Mouse (Mus musculus) midbrain, embryonic 12.5 days (tissue): ENCODE measurements at regions not wholly inside any gene's neighbourhood (a gene's known extent, or its start where the extent isn't known, plus 50 kb on each side); places are given as distances from the start of the nearest gene placed in this dataset.
"Not testable (repeated sequence)": the region's sequence is repeated elsewhere in the genome, so short reads cannot be mapped to it uniquely, and the experiment has no call there.

ENCODE experiments used
- ATAC-seq: fragments of 200-750 bp; cut with Nextera tagmentation; 2 replicates; pipeline ENCODE4 v1.8.0; 2017; ENCODE audit warnings: low read depth, moderate TSS enrichment, moderate library complexity; ENCODE audit not compliant: low FRiP score
- H3K27ac ChIP-seq: fragments of 300-500 bp; sonication (generic); replicated peaks from 2 replicates; pipeline ENCODE4 v1.5.1; 2016; ENCODE audit warnings: mild to moderate bottlenecking
- H3K27me3 ChIP-seq: fragments of 300-500 bp; sonication (generic); 2 replicates; pipeline ENCODE4 v1.6.1; 2016; ENCODE audit warnings: mild to moderate bottlenecking
- H3K36me3 ChIP-seq: fragments of 300-500 bp; sonication (generic); 2 replicates; pipeline ENCODE4 v1.6.1; 2016
- H3K4me1 ChIP-seq: fragments of 300-500 bp; sonication (generic); 2 replicates; pipeline ENCODE4 v1.6.1; 2016
- H3K4me2 ChIP-seq: fragments of 300-500 bp; sonication (generic); replicated peaks from 2 replicates; pipeline ENCODE4 v1.6.1; 2016; ENCODE audit warnings: mild to moderate bottlenecking, moderate library complexity
- H3K4me3 ChIP-seq: fragments of 300-500 bp; sonication (generic); 2 replicates; pipeline ENCODE4 v1.5.1; 2016; ENCODE audit warnings: mild to moderate bottlenecking
- H3K9ac ChIP-seq: fragments of 300-500 bp; sonication (generic); replicated peaks from 2 replicates; pipeline ENCODE4 v1.6.1; 2016; ENCODE audit warnings: mild to moderate bottlenecking, moderate library complexity
- H3K9me3 ChIP-seq: fragments of 300-500 bp; sonication (generic); 2 replicates; pipeline ENCODE4 v1.6.1; 2016; ENCODE audit warnings: mild to moderate bottlenecking
- WGBS: fragments of 180-500 bp; shearing (Covaris S2); methylation state at CpG from one replicate; pipeline ENCODE4 v1.1.7; 2016; 5-methylcytosine and 5-hydroxymethylcytosine counted together

- 89% methylated on average over 3 of the region's 4 CpGs for WGBS
- H3K4me2 ChIP-seq, ATAC-seq, H3K4me3 ChIP-seq, H3K4me1 ChIP-seq, H3K9me3 ChIP-seq, H3K36me3 ChIP-seq, H3K27me3 ChIP-seq, H3K27ac ChIP-seq, H3K9ac ChIP-seq: not testable (repeated sequence)
Measured at GRCm38 (mm10) chr14:52962110-52962509, 466.6 kb upstream of the Olfr1507 start.

- no CpG with 5 or more reads among the region's 2 CpGs for WGBS
Measured at GRCm38 (mm10) chr14:52956515-52956914, 461.0 kb upstream of the Olfr1507 start.

GRCm38 (mm10) chr14:52944925-52945324, 449.4 kb upstream of the Olfr1507 start:
- whole genome bisulfite sequencing, result no CpG with 5 or more reads among the region's 3 CpGs
- H3K4me2 ChIP-seq, H3K9me3 ChIP-seq, H3K4me3 ChIP-seq, ATAC-seq, H3K4me1 ChIP-seq, H3K27me3 ChIP-seq, H3K36me3 ChIP-seq, H3K9ac ChIP-seq, H3K27ac ChIP-seq: not testable (repeated sequence)

More at GRCm38 (mm10) chr14:52956515-52956914, 461.0 kb upstream of the Olfr1507 start:
- not testable (repeated sequence) for H3K9me3 ChIP-seq, H3K9ac ChIP-seq, ATAC-seq, H3K36me3 ChIP-seq, H3K4me2 ChIP-seq, H3K27ac ChIP-seq, H3K27me3 ChIP-seq, H3K4me1 ChIP-seq, H3K4me3 ChIP-seq

- H3K27me3 ChIP-seq, H3K27ac ChIP-seq, H3K36me3 ChIP-seq, H3K9me3 ChIP-seq, ATAC-seq, H3K4me2 ChIP-seq, H3K4me3 ChIP-seq, H3K9ac ChIP-seq, H3K4me1 ChIP-seq: not testable (repeated sequence)
Measured at GRCm38 (mm10) chr14:52942438-52942837, 446.9 kb upstream of the Olfr1507 start.

- not testable (repeated sequence) for H3K36me3 ChIP-seq, ATAC-seq, H3K9ac ChIP-seq, H3K4me2 ChIP-seq, H3K27me3 ChIP-seq, H3K27ac ChIP-seq, H3K9me3 ChIP-seq, H3K4me1 ChIP-seq, H3K4me3 ChIP-seq
- WGBS, result no CpG with 5 or more reads among the region's 1 CpGs
Measured at GRCm38 (mm10) chr14:52941747-52942146, 446.2 kb upstream of the Olfr1507 start.

GRCm38 (mm10) chr14:52920138-52920537, 424.6 kb upstream of the Olfr1507 start:
- WGBS, result no CpG with 5 or more reads among the region's 5 CpGs
- H3K9me3 ChIP-seq, H3K4me2 ChIP-seq, H3K4me1 ChIP-seq, H3K36me3 ChIP-seq, ATAC-seq, H3K27ac ChIP-seq, H3K27me3 ChIP-seq, H3K9ac ChIP-seq, H3K4me3 ChIP-seq: not testable (repeated sequence)

- not testable (repeated sequence) for H3K4me1 ChIP-seq, H3K9ac ChIP-seq, H3K9me3 ChIP-seq, ATAC-seq, H3K4me3 ChIP-seq, H3K27me3 ChIP-seq, H3K36me3 ChIP-seq, H3K27ac ChIP-seq, H3K4me2 ChIP-seq
- WGBS, result no CpG with 5 or more reads among the region's 1 CpGs
Measured at GRCm38 (mm10) chr14:52913814-52914213, 418.3 kb upstream of the Olfr1507 start.

GRCm38 (mm10) chr14:52899629-52900028, 404.1 kb upstream of the Olfr1507 start:
- H3K4me2 ChIP-seq, H3K27me3 ChIP-seq, H3K9me3 ChIP-seq, H3K27ac ChIP-seq, H3K4me1 ChIP-seq, H3K36me3 ChIP-seq, ATAC-seq, H3K9ac ChIP-seq, H3K4me3 ChIP-seq: not testable (repeated sequence)
- no CpG with 5 or more reads among the region's 3 CpGs for WGBS

- H3K9ac ChIP-seq, H3K27ac ChIP-seq, H3K4me3 ChIP-seq, H3K4me1 ChIP-seq, H3K36me3 ChIP-seq, ATAC-seq, H3K4me2 ChIP-seq, H3K9me3 ChIP-seq, H3K27me3 ChIP-seq: not testable (repeated sequence)
Measured at GRCm38 (mm10) chr14:52898310-52898709, 402.8 kb upstream of the Olfr1507 start.

- no CpG with 5 or more reads among the region's 3 CpGs for WGBS
- not testable (repeated sequence) for H3K4me2 ChIP-seq, H3K27me3 ChIP-seq, ATAC-seq, H3K9ac ChIP-seq, H3K27ac ChIP-seq, H3K36me3 ChIP-seq, H3K9me3 ChIP-seq, H3K4me3 ChIP-seq, H3K4me1 ChIP-seq
Measured at GRCm38 (mm10) chr14:52879978-52880377, 384.4 kb upstream of the Olfr1507 start.

- not testable (repeated sequence) for H3K4me3 ChIP-seq, ATAC-seq, H3K4me1 ChIP-seq, H3K27ac ChIP-seq, H3K27me3 ChIP-seq, H3K9ac ChIP-seq, H3K4me2 ChIP-seq, H3K9me3 ChIP-seq, H3K36me3 ChIP-seq
- WGBS, result no CpG with 5 or more reads among the region's 3 CpGs
Measured at GRCm38 (mm10) chr14:52863841-52864240, 368.3 kb upstream of the Olfr1507 start.

- not testable (repeated sequence) for H3K9me3 ChIP-seq, ATAC-seq, H3K36me3 ChIP-seq, H3K4me3 ChIP-seq, H3K27ac ChIP-seq, H3K4me2 ChIP-seq, H3K9ac ChIP-seq, H3K4me1 ChIP-seq, H3K27me3 ChIP-seq
Measured at GRCm38 (mm10) chr14:52863107-52863506, 367.6 kb upstream of the Olfr1507 start.

GRCm38 (mm10) chr14:52862491-52862890, 366.9 kb upstream of the Olfr1507 start:
- 70% methylated on average over 10 of the region's 20 CpGs for WGBS
- H3K4me3 ChIP-seq, H3K9me3 ChIP-seq, H3K4me1 ChIP-seq, ATAC-seq, H3K27me3 ChIP-seq, H3K27ac ChIP-seq, H3K9ac ChIP-seq, H3K4me2 ChIP-seq, H3K36me3 ChIP-seq: not testable (repeated sequence)
